Mouse (Mus musculus): ENCODE data around the gene Trappc6b. TPM values are rescaled to one million over a fixed set of nuclear protein-coding genes. Genes with fewer than 3 reads are reported as not detected.

Gene Trappc6b
- polyA plus RNA-seq, 1 experiment from 2014 or later: 49.6 TPM

GRCm38 (mm10) chr12:59053976-59054375, 7.3 kb downstream of the Trappc6b start:
- Histone ChIP-seq H3K27ac (ENCODE audit: low read depth) (no peak overlapping the region), H3K9ac (replicated peaks) (no peak overlapping the region), H3K36me3 (replicated peaks; ENCODE audit: insufficient read depth, low read length) (peaks cover 17% of the 10 kb centered on the region), H3K4me2 (ENCODE audit: low read depth, low read length) (no peak overlapping the region), H3K4me1 (ENCODE audit: insufficient read depth) (peaks cover 15% of the 10 kb centered on the region; the same call in 1 of the 2 replicates), H3K9me3 (ENCODE audit: low read length) (no peaks in the 10 kb centered on the region), H3K27me3 (ENCODE audit: insufficient read depth, low read length) (no peaks in the 10 kb centered on the region), H3K4me3 (ENCODE audit: low read depth, low read length) (no peak overlapping the region)
- DNase-seq (no peak), ATAC-seq (no peak)
- no peak for TF ChIP-seq EP300 (IDR thresholded peaks at IDR 0.05; ENCODE audit: low read depth)
- no peak for TF ChIP-seq CTCF (IDR thresholded peaks at IDR 0.05; ENCODE audit: low read depth)

GRCm38 (mm10) chr12:59053166-59053565, 8.1 kb downstream of the Trappc6b start:
- TF ChIP-seq CTCF (IDR thresholded peaks at IDR 0.05; ENCODE audit: low read depth) (no peak), EP300 (IDR thresholded peaks at IDR 0.05; ENCODE audit: low read depth) (no peak)
- no peak overlapping the region for H3K9ac ChIP-seq (replicated peaks)
- no peak overlapping the region for H3K4me3 ChIP-seq (ENCODE audit: low read depth, low read length)
- no peak overlapping the region for H3K4me2 ChIP-seq (ENCODE audit: low read depth, low read length)
- H3K27me3 ChIP-seq (ENCODE audit: insufficient read depth, low read length): no peaks in the 10 kb centered on the region
- no peaks in the 10 kb centered on the region for H3K9me3 ChIP-seq (ENCODE audit: low read length)
- DNase-seq (no peak), ATAC-seq (peak; percentile 58; the same call in 1 of the 2 replicates)
- H3K27ac ChIP-seq (ENCODE audit: low read depth): no peak overlapping the region
- 68% methylated on average over 5 of the region's 5 CpGs for WGBS (ENCODE audit: insufficient replicate concordance)
- peaks cover 21% of the 10 kb centered on the region; the same call in 1 of the 2 replicates for H3K36me3 ChIP-seq (replicated peaks; ENCODE audit: insufficient read depth, low read length)
- H3K4me1 ChIP-seq (ENCODE audit: insufficient read depth): peaks cover 15% of the 10 kb centered on the region; the same call in 1 of the 2 replicates

DNA sequence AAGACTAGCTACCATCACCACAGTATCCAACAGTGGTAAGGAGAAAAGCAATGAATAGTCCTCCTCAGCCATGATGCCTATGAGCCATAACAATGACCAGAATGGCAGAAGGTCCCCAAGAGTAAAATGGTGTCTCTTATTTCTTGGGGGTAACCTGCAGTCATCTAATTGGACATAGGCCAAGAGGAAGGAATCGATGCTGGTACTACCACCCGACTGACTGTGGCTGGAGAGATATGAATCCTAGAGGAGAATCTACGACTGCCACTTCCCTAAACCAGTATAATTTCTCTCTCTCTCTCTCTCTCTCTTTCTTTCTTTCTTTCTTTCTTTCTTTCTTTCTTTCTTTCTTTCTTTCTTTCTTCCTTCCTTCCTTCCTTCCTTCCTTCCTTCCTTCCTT, 8.8 kb downstream of the Trappc6b start:
- Histone ChIP-seq H3K4me3 (ENCODE audit: low read depth, low read length) (no peak overlapping the region), H3K27ac (ENCODE audit: low read depth) (no peak overlapping the region), H3K9ac (replicated peaks) (no peak overlapping the region), H3K4me1 (ENCODE audit: insufficient read depth) (peaks cover 13% of the 10 kb centered on the region; the same call in 1 of the 2 replicates), H3K27me3 (ENCODE audit: insufficient read depth, low read length) (no peaks in the 10 kb centered on the region), H3K4me2 (ENCODE audit: low read depth, low read length) (no peak overlapping the region), H3K36me3 (replicated peaks; ENCODE audit: insufficient read depth, low read length) (peaks cover 24% of the 10 kb centered on the region; the same call in 1 of the 2 replicates), H3K9me3 (ENCODE audit: low read length) (no peaks in the 10 kb centered on the region)
- ATAC-seq: no peak
- no peak for DNase-seq
- TF ChIP-seq EP300 (IDR thresholded peaks at IDR 0.05; ENCODE audit: low read depth) (no peak), CTCF (IDR thresholded peaks at IDR 0.05; ENCODE audit: low read depth) (no peak)
- WGBS (ENCODE audit: insufficient replicate concordance): 52% methylated on average over 3 of the region's 3 CpGs

GRCm38 (mm10) chr12:59040851-59041250, 20.4 kb downstream of the Trappc6b start:
- Histone ChIP-seq H3K4me2 (ENCODE audit: low read depth, low read length) (no peak overlapping the region), H3K4me3 (ENCODE audit: low read depth, low read length) (no peak overlapping the region), H3K9ac (replicated peaks) (no peak overlapping the region), H3K36me3 (replicated peaks; ENCODE audit: insufficient read depth, low read length) (peaks cover 27% of the 10 kb centered on the region), H3K27me3 (ENCODE audit: insufficient read depth, low read length) (no peaks in the 10 kb centered on the region), H3K27ac (ENCODE audit: low read depth) (peak overlapping the region; percentile 92; the same call in 1 of the 2 replicates), H3K9me3 (ENCODE audit: low read length) (no peaks in the 10 kb centered on the region), H3K4me1 (ENCODE audit: insufficient read depth) (peaks cover 5% of the 10 kb centered on the region; the same call in 1 of the 2 replicates)
- WGBS (ENCODE audit: insufficient replicate concordance): 21% methylated on average over 7 of the region's 7 CpGs
- DNase-seq (no peak), ATAC-seq (peak; percentile 53)
- TF ChIP-seq CTCF (IDR thresholded peaks at IDR 0.05; ENCODE audit: low read depth): no peak
- no peak for TF ChIP-seq EP300 (IDR thresholded peaks at IDR 0.05; ENCODE audit: low read depth)

GRCm38 (mm10) chr12:59039971-59040844, 21.1 kb downstream of the Trappc6b start:
- no peaks in the 10 kb centered on the region for H3K27me3 ChIP-seq (ENCODE audit: insufficient read depth, low read length)
- H3K4me1 ChIP-seq (ENCODE audit: insufficient read depth): peaks cover 5% of the 10 kb centered on the region; the same call in 1 of the 2 replicates
- no peaks in the 10 kb centered on the region for H3K9me3 ChIP-seq (ENCODE audit: low read length)
- DNase-seq (peak; percentile 74), ATAC-seq (peak; percentile 87)
- H3K36me3 ChIP-seq (replicated peaks; ENCODE audit: insufficient read depth, low read length): peaks cover 22% of the 10 kb centered on the region
- H3K27ac ChIP-seq (ENCODE audit: low read depth): peak overlapping the region; percentile 92
- H3K4me3 ChIP-seq (ENCODE audit: low read depth, low read length): peak overlapping the region; percentile 21
- TF ChIP-seq EP300 (IDR thresholded peaks at IDR 0.05; ENCODE audit: low read depth) (peak; percentile 16), CTCF (IDR thresholded peaks at IDR 0.05; ENCODE audit: low read depth) (no peak)
- peak overlapping the region; percentile 57 for H3K9ac ChIP-seq (replicated peaks)
- WGBS (ENCODE audit: insufficient replicate concordance): 8% methylated on average over 23 of the region's 23 CpGs
- peak overlapping the region; percentile 64 for H3K4me2 ChIP-seq (ENCODE audit: low read depth, low read length)

- Histone ChIP-seq H3K9ac (replicated peaks) (no peak overlapping the region), H3K4me1 (ENCODE audit: insufficient read depth) (peaks cover 5% of the 10 kb centered on the region; the same call in 1 of the 2 replicates), H3K4me2 (ENCODE audit: low read depth, low read length) (no peak overlapping the region), H3K27me3 (ENCODE audit: insufficient read depth, low read length) (no peaks in the 10 kb centered on the region), H3K9me3 (ENCODE audit: low read length) (no peaks in the 10 kb centered on the region), H3K4me3 (ENCODE audit: low read depth, low read length) (0 out of 2 replicates have a peak overlapping the region, but pooled peaks have one; percentile 21), H3K27ac (ENCODE audit: low read depth) (peak overlapping the region; percentile 92; the same call in 1 of the 2 replicates), H3K36me3 (replicated peaks; ENCODE audit: insufficient read depth, low read length) (peaks cover 17% of the 10 kb centered on the region)
- ATAC-seq (no peak), DNase-seq (no peak)
- 74% methylated on average over 10 of the region's 10 CpGs for WGBS (ENCODE audit: insufficient replicate concordance)
- no peak for TF ChIP-seq CTCF (IDR thresholded peaks at IDR 0.05; ENCODE audit: low read depth)
- TF ChIP-seq EP300 (IDR thresholded peaks at IDR 0.05; ENCODE audit: low read depth): no peak
These were observed 21.9 kb downstream of the Trappc6b start for GRCm38 (mm10) chr12:59039162-59039970.
